Mouse (Mus musculus) layer of hippocampus, postnatal 25 days (tissue): Measurements from ENCODE around the gene Dctpp1. TPM values are rescaled to one million over a fixed set of nuclear protein-coding genes. Genes with fewer than 3 reads are reported as not detected.
"Not testable (repeated sequence)": the region's sequence is repeated elsewhere in the genome, so short reads cannot be mapped to it uniquely, and the experiment has no call there.

ENCODE experiments used
- DNase-seq, 2 experiments: peaks; one replicate each; pipeline ENCODE4 v3.0.0; 2022; ENCODE audit warnings: mixed read lengths in 2 of 2, low spot score in 1 of 2; ENCODE audit errors: extremely low spot score in 1 of 2
- total RNA-seq, 2 experiments: library from RNA; stranded (reverse); gene quantifications; 2 replicates each; pipeline ENCODE4 v1.2.3; 2021

Dctpp1 gene
- total RNA-seq, 2 experiments from 2014 or later, result 21.7 to 27.7 TPM

DNA sequence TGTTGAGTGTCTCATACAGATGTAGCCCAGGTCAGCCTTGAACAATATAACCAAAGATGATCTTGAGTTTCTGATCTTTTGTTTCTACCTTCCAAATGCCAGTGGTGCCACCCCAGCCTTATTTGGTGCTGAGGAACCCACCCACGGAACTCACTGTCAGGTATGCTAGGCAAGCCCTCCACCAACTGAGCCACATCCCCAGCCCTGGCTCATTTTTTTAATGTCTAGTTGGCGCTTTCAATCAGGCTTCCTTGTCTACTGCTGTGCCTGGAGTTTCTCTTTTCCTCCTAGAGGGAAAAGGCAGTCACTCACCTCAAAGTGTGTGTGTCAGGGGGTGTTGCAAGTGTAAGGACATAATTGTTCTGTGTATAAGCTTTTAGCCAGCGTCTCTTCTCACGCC, 10.6 kb upstream of the Dctpp1 start:
- DNase-seq, result no peak

DNA sequence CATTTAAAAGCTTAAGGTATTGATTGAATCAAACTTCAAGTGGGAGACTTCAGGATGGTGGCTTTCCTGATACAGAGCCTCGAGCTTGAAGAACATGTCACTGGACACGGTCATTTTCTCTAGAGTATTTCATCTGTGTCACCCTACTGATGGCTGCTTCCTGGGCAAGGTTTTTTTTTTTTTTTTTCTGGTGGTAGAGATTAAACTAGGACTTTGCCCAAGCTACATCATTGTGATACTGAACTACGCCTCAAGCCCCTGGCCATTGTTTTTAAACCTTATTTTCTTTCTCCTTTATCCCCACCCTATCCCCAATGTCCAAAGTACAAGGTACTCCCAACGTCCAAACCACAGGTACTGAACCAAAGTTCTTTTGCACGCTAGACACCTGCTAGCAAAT, 10.2 kb upstream of the Dctpp1 start:
- no peak for DNase-seq

DNA sequence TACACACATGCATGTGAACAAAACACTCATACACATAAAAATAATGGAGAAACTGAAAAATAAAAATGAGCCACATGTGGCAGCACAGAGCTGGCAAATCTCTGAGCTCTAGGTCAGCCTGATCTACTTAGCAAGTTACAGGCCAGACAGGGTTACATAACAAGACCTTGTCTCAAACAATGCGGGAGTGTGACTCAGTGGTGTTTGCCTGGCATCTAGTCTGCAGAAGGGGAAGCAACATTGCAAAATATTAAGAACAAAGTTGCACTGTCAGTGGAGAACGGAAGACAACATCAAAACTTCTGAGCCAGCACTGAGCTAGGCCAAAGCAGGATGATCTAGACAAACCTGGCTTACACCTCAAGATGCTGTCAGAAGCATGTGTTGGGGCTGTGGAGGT, 9.7 kb upstream of the Dctpp1 start:
- no peak for DNase-seq

DNA sequence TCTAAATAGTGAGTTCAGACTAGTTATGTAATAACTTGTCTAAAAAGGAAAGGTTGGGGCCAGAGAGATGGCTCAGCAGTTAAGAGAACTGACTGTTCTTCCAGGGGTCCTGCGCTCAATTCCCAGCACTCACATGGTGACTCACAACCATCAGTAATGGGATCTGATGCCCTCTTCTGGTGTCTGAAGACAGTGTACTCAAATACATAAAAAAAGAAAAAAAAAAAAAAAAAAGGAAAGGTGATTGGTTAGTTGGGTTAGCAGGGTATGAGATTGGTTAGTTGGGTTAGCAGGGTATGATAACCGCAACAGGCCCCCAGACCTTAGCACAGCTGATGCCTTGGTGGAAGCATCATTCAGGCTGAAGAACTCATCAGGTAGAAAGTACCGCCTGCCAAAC, 3.0 kb upstream of the Dctpp1 start:
- DNase-seq, result no peak

DNA sequence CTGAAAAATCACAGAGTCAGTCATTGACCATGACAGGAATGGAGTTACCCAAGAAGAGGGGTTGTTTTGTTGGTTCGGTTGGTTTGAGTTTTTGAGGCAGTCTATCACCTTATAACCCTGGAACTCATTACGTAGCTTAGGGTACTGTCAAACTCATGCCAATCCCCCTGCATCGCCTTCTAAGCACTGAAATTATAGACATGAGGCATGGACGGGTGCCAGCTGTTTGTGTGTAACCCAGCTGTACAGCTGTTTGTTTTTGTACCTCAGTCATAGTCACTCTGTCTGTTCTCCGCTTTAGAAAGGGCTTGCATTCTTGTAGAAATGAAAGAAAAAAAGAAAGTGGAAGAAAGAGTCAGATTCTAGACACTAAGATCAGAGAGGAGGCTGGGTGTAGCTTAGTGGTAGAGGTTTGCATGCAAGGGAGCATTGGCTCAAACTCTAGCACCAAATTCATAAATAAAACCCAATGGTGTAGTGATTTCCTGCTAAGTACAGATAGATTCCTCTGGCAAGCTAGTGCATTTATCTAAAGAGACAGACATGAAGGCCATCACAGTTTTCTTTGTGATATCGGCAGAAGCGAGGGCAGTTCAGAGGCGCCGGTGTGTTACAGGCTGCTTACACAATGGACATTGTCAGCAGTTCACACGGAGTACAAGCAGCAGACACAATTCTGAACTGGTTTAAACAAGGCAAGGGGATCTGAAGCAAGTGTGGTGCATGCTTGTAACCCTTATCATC, 1.9 kb upstream of the Dctpp1 start:
- DNase-seq, result no peak

DNA sequence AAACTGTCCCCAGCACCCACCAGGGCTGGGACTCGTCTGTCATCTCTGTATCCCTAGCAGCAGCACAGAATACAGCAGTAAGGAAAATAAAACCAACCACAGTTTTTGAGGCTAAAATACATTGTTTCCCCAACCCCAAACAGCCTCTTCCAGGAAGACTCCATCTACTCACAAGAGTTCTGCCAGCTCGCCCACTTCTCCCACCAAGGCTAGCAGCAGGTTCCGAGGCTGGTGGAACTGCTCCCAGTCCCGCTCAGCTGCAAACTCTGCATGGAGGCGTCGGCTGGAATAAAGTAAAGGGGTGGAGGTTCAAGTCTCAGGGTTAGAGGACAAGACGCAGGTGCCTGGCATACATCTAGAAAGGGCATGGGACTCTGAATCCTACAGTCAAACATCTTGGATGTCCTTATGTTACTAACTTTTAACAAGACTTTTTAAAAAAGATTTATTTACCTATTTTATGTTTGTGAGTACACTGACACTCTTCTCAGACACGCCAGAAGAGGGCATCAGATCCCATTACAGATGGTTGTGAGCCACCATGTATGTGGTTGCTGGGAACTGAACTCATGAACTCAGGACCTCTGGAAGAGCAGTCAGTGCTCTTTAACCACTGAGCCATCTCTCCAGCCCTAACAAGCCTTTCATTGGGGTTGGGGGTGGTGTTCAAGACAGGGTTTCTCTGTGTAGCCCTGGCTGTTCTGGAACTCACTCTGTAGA, 1.2 kb downstream of the Dctpp1 start:
- DNase-seq, result no peak

DNA sequence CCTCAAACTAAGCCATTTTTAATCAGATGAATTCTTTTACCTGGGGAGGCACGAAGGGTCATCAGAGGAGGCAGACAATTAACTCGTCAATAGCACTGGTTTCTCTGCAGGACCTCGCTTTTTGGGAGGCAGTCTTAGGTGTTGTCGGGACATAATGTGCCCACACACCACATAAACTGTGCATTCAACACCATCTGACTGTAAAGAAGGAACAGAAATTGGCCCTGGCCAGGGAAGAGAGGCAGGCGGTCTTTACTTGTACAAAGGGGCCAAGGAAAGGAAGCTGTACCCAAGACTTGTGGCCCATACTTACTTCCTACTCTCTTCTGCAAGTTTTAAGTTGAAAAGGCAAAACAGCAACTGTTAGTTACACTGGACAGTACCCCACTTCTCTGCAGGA, 4.0 kb downstream of the Dctpp1 start:
- DNase-seq, result no peak

DNA sequence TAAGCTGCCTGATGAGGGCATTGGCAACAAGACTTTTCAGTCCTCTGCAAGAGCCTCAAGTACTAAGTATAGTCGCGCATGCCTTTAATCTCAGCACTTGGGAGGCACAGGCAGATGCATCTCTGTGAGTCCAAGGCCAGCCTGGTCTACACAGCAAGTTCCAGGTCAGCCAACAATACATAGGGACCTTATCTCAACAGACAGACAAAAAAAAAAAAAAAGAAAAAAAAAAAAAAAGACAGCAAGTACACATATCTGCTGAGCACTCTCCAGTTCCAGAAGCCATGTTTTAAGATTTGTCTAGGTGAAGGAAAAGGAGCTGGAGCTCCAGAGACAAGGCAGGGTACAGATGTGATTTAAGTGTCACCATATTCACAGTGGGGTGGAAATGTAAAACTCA, 4.5 kb downstream of the Dctpp1 start:
- DNase-seq, result no peak

DNA sequence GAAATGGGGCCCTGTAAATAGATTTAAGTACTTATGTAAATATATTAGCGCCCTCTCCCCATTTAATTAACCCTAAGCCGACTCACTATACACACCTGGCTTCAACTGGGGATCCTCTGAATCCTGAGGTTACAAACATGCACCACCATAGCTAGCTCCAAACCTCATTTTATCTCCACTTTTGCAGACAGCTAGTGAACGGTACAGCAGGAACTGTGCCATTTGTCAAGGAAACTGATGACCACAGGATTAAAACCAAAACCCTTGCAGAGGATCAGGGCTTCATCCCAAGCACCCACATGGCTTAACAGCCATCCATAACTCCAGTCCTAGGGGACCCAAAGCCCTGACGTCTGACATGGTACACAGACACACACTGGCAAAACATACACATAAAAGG, 5.5 kb downstream of the Dctpp1 start:
- DNase-seq, result no peak

DNA sequence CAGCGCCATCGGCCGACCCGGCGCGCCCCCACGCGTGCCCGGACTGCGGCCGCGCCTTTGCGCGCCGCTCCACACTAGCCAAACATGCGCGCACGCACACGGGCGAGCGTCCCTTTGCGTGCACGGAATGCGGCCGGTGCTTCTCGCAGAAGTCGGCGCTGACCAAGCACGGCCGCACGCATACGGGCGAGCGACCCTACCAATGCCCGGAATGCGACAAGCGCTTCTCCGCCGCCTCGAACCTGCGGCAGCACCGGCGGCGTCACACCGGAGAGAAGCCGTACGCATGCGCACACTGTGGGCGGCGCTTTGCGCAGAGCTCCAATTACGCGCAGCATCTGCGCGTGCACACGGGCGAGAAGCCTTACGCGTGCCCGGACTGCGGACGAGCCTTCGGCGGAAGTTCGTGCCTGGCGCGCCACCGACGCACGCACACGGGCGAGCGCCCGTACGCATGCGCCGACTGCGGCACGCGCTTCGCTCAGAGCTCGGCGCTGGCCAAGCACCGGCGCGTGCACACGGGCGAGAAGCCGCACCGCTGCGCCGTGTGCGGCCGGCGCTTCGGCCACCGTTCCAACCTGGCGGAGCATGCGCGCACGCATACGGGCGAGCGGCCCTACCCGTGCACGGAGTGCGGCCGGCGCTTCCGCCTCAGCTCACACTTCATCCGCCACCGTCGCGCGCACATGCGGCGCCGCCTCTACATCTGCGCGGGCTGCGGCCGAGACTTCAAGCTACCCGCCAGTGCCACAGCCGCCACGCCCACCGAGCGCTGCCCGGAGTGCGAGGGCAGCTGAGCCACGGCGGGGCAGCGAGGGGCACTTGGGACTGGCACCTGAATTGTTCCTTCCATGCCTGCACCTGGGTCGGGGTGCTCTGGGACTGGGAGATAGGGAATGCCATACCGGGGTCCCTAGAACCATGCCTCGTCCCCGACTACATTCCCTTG, 6.4 kb downstream of the Dctpp1 start:
- DNase-seq, result peak; percentile 90 to 91

DNA sequence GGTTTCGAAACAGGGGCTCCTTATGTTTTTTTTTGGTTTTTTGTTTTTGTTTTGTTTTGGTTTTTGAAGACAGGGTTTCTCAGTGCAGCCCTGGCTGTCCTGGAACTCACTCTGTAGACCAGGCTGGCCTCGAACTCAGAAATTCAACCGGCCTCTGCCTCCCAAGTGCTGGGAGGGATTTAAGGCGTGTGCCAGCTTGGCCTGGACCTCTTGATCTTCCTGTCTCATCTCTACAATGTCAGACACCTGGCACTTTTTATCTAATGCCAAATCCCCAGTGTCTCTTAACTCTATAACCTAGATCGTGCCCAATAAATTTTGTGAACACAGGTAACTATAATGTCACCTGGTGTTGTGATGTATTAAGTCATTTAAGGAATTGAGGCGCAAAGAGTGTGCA, 7.2 kb downstream of the Dctpp1 start:
- no peak for DNase-seq

DNA sequence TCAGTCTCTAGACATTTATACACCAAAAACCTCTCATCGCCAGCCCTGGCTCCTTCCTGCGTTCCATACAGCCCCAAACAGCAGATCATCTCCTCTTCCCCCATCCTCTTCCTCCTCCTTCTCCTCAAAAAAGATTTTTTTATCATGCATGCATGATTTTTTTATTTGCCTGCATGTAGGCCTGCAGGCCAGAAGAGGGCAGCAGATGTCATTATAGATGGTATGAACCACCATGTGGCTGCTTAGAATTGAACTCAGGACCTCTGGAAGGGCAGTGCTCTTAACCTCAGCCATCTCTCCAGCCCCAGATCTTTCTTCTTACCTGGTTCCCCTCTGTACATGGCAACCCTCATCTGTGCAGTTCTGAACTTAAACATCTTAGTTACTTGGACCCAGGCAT, 8.1 kb downstream of the Dctpp1 start:
- no peak for DNase-seq

DNA sequence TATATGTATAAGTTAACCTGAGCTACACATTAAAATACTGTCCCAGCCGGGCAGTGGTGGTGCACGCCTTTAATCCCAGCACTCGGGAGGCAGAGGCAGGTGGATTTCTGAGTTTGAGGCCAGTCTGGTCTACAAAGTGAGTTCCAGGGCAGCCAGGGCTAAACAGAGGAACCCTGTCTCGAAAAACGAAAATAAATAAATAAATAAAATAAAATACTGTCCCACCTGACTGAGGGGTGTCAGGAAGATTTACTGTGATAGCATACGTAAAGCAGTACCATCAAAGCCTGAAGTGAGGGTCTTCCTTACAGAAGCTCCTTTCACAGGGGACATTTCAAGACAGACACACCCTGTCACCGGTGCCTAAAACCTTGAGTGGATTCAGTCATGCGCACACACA, 10.0 kb downstream of the Dctpp1 start:
- DNase-seq, result not testable (repeated sequence)

DNA sequence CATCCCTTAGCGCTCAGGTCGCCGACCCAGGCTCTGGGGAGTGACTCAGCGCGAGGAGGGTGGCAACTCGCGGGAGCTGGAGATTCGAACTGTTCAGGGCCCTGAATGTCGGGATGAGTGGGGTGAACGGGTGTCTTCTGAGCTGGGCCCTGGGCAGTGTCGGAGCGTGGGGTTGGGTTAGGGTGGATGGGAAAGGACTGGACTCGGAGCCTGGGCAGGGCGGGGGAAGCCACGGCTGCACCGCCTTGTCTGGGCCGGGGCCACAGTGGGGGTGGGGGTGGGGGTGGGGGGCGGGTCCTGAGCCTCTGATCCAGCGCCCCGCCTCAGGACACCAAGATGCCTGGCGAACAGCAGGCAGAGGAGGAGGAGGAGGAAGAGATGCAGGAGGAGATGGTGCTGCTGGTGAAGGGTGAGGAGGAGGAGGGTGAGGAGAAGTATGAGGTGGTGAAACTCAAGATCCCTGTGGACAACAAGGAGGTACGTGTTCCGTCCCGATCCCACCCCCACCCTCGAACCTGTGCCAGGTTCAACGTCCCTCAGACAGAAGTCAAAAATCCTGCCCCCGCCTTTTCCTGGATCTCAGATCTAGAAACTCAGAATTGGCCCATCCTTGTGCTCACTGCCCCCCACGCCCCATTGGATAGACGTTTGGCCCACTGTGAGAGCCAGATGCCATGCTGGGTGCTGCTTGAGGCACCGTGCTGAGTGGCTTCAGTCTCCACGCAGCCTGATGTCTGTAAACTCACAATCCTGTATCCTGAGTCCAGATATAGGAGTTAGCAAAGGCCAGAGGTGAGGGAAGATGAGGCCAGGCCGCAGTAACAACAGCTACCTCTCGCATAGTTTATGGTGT, 15.6 kb downstream of the Dctpp1 start:
- no peak for DNase-seq

DNA sequence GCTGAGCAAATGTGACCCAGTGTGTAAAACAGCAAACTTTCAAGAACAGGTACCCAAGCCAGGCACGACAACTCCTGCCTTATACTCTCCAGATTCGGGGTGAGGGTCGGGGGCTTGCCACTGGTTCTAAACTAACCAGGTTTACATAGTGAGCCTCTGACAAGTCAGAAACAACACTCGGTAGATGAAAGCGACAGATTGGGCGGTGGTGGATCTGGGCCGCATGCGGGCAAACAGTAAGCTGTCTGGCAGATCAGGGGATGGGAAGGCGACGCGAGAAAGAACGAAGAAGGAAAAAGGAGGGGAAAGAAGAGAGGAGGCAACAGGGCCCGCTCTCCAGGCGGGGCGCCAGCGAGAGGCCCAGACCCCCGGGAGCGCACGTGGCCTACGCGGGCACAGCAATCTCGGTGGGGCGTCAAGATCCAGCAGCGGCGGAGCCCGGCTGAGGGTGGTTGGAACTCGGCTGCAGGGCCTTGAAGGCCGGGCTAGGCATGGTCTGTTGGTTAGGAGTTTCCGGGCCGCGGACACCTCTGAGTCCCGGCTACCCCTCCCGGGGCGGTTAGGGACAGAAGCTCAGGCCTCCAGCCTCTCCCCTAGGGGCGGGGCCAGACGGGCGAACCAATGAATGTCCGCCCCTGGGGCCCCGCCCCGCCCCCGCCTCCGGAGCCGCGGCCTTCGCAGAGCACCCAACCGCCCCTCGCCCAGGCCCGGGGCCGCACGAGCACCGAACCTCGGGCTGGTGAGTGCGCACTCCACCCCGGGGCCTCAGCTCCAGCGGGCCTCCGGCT, 16.4 kb downstream of the Dctpp1 start, which contains the start of gene Zfp771:
Zfp771 (plus strand) TSS at position 405 of the 788 bp plus-strand sequence.
- peak; percentile 81 to 89 for DNase-seq

DNA sequence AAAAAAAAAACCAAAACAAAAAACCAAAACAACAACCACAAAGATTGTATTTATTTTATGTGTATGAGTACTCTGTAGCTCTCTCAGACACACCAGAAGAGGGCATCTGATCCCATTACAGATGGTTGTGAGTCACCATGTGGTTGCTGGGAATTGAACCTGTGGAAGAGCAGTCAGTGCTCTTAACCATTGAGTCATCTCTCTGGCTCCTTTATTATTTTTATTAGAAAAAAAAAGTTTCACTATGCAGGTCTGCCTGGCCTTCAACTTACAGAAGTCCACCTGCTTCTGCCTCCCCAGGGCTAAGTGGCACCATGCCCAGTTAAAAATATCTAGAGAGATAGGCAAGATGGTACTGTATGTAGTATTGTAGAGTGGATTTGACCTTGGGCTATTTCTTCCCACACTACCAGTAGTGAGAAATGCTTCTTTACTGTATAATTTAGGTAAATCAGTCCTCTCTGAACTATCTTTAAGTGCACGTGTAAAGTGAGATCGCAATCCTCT, 17.1 kb downstream of the Dctpp1 start:
- no peak for DNase-seq

DNA sequence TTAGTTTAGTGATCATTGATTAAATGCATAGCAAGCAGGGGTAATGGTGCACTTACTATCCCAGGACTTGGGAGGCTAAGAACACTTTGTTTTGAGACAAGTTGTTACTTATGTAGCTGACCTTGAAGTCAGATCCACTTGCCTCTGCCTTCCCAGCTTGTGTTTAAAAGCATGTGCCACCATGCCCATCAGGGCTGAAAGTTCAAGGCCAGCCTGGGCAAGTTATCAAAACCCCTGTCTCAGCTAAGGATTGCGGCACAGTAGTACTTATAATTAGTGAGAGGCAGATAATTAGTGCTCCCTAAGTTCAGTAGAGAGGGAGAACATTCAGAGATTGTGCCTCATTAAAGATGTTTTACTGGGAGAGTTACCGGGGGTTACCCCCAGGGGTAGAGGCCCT, 25.7 kb downstream of the Dctpp1 start:
- no peak for DNase-seq

DNA sequence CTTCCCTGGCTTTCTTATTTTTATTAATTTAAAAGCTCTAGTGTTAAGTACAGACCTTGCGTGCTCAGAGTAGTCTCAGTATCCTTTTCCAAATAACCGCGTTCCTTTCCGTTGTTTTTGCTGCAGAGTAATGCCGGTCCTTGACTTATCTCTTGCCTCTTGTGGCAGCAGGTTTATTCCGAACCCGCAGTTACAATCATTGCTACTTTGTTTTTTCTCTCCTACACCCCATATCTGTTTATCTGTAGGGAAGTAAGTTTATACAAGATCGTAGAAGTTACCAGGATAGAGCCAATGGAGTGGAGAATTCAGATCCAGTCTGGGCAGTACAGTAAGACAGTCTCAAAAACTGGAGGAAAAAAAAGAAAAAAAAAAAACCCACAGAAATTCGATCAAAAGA, 26.7 kb downstream of the Dctpp1 start:
- no peak for DNase-seq

DNA sequence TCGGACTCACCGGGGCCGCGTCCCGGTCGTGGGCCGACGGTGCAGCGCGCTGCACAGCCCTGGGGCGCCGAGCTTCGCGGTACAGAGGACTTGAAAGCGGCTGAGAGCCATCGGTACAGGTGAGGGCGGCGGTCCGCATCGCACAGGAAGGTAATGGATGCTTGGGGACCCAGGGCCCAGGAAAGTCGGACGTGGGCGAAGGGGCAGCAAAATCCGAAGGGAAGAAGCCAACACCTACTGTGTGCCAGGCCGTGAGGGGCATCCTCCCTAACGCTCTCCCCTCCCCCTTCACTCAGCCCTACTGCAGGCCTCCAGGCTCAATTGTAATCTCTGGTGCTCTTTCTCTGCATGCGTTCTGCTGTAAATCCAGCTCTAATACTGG, 27.1 kb downstream of the Dctpp1 start:
- peak in 1 of 2 experiments; percentile 33 for DNase-seq
